Mouse (Mus musculus) left cerebral cortex, postnatal 4 days (tissue): ENCODE measurements at regions not wholly inside any gene's neighbourhood (a gene's known extent, or its start where the extent isn't known, plus 50 kb on each side); places are given as distances from the start of the nearest gene placed in this dataset. TPM values are rescaled to one million over a fixed set of nuclear protein-coding genes. Genes with fewer than 3 reads are reported as not detected.

Experiments
- DNase-seq: peaks from one replicate; pipeline ENCODE4 v3.0.0-alpha.2; 2022
- intact Hi-C: fragments of 180-260 bp; cut with DNase I; formaldehyde crosslinking; loops from one replicate; pipeline ENCODE4 v1.15.1; 2025
- microRNA-seq: library from miRNA; unstranded; fragments of <30 nt; microRNA quantifications from one replicate; pipeline ENCODE4 v1.2.0, GENCODE M21; 2022

DNA sequence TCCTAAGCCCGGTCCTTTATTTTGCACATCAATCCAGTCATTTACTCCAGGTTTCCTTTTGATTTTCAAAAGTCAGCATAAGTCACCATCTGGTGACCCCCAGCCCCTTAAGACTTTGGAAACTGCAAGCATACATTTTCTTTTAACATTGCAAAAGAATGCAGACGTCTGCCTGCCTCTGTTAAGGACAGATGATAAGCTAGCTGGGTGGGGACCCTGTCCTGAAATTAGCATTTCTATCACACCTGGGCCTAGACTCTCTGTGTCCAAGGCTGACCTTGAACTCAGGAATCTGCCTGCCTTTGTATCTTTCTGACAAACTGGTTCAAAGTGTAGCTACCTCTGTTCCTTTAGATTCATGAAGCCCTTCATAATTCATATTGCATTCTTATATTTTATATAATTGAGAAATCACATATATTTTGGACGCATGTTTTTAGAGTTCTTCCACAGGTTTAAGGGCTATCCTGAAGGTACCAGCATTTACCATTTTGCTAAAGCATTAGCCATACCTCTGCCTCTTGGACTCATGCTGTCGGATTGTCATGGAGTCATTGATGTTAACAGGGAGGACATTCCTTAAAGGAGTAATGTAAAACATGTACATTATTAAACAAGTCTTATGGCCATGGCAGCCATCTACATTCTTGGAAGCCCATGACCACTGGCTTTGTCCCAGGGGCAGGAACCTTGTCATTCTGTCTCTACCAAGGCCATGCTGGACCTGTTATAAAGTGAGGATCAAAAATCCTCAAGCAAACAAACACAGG lies 998.6 kb downstream of the Ntrk3 start:
- DNase-seq = no peak
- intact Hi-C loops = no loop called here

Small RNA genes lying in the stretch of these regions (microRNA-seq; reads per million reads assigned to microRNA genes)
- gene Gm44358 = not detected
